Mouse (Mus musculus) brain, adult 2 months (tissue): ENCODE measurements around the gene Crp.
A peak's percentile ranks its signal among the peaks of the same experiment; 100 is the strongest.

ENCODE experiments used
- DNase-seq: peaks from one replicate; pipeline ENCODE4 v3.0.0; 2011; ENCODE audit warnings: low read depth, low spot score

Crp gene

GRCm38 (mm10) chr1:172697844-172698243 is at the start of gene Crp:
Gene Crp (plus strand): TSS chr1:172698055.
- DNase-seq, result no peak

- no peak for DNase-seq
These were observed 48.5 kb upstream of the Crp start for GRCm38 (mm10) chr1:172649396-172649795.

- DNase-seq, result peak; percentile 31
These were observed 47.2 kb upstream of the Crp start for GRCm38 (mm10) chr1:172650519-172651287.

- DNase-seq, result no peak
These were observed 46.4 kb upstream of the Crp start for GRCm38 (mm10) chr1:172651288-172651987.

- DNase-seq, result no peak
These were observed 45.7 kb upstream of the Crp start for GRCm38 (mm10) chr1:172652040-172652662.

GRCm38 (mm10) chr1:172653900-172654299 is 44.0 kb upstream of the Crp start:
- DNase-seq, result no peak

- no peak for DNase-seq
These were observed 40.6 kb upstream of the Crp start for GRCm38 (mm10) chr1:172657266-172657665.

- DNase-seq, result no peak
These were observed 38.2 kb upstream of the Crp start for GRCm38 (mm10) chr1:172659688-172660087.

- DNase-seq, result peak; percentile 10
These were observed 32.4 kb upstream of the Crp start for GRCm38 (mm10) chr1:172665457-172665856.

GRCm38 (mm10) chr1:172667597-172667996 is 30.3 kb upstream of the Crp start:
- DNase-seq, result peak; percentile 35

GRCm38 (mm10) chr1:172670716-172671115 is 27.1 kb upstream of the Crp start:
- DNase-seq, result no peak

- no peak for DNase-seq
These were observed 17.1 kb upstream of the Crp start for GRCm38 (mm10) chr1:172680742-172681141.

- no peak for DNase-seq
These were observed 14.3 kb upstream of the Crp start for GRCm38 (mm10) chr1:172683551-172683950.

- DNase-seq, result no peak
These were observed 13.9 kb upstream of the Crp start for GRCm38 (mm10) chr1:172683957-172684356.

GRCm38 (mm10) chr1:172685178-172685577 is 12.7 kb upstream of the Crp start:
- no peak for DNase-seq

- DNase-seq, result no peak
These were observed 433 bp upstream of the Crp start for GRCm38 (mm10) chr1:172697422-172697821.

GRCm38 (mm10) chr1:172700814-172701213 is 3.0 kb downstream of the Crp start:
- no peak for DNase-seq

- DNase-seq, result no peak
These were observed 3.5 kb downstream of the Crp start for GRCm38 (mm10) chr1:172701381-172701780.

- no peak for DNase-seq
These were observed 4.0 kb downstream of the Crp start for GRCm38 (mm10) chr1:172701901-172702300.

- DNase-seq, result no peak
These were observed 6.9 kb downstream of the Crp start for GRCm38 (mm10) chr1:172704769-172705168.

- no peak for DNase-seq
These were observed 8.4 kb downstream of the Crp start for GRCm38 (mm10) chr1:172706243-172706642.

GRCm38 (mm10) chr1:172709788-172710350 is 12.0 kb downstream of the Crp start:
- DNase-seq, result no peak
